Mouse (Mus musculus): ENCODE data around the gene Chka. TPM values are rescaled to one million over a fixed set of nuclear protein-coding genes. Genes with fewer than 3 reads are reported as not detected.
A peak's percentile ranks its signal among the peaks of the same experiment; 100 is the strongest.

Gene Chka
- polyA plus RNA-seq, 1 experiment = 214 TPM

DNA sequence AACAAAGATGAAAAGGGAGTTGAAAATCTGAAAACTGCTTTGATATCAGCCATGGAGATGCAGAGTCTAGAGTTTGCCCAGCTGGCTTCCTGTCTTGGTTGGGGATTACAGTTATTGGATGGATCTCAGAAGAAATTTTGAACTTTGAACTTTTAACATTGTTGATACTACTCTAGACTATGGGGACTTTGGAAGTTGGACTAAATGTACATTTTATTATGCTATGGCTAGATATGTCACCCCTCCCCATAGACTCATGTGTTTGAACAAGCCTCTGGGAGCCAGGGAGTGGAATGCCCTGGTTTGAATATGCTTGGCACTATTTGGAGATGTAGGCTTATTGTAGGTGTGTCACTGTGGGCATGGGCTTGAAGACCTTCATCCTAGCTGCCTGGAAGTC, 26.5 kb upstream of the Chka start:
- peak overlapping the region; percentile 87 for H3K27ac ChIP-seq (ENCODE audit: insufficient read depth, low read depth, low read length)
- no peaks in the 10 kb centered on the region for H3K27me3 ChIP-seq (ENCODE audit: control insufficient read depth, insufficient read depth, low read length)
- H3K4me1 ChIP-seq (ENCODE audit: control insufficient read depth, insufficient read depth, insufficient read length, low read length) = peaks cover 11% of the 10 kb centered on the region; the same call in 1 of the 2 replicates
- no peak overlapping the region for H3K4me3 ChIP-seq (ENCODE audit: low read depth, low read length)
- no peaks in the 10 kb centered on the region for H3K36me3 ChIP-seq (ENCODE audit: control insufficient read depth, insufficient read depth, low read length)
- TF ChIP-seq CTCF (IDR thresholded peaks at IDR 0.05; ENCODE audit: extremely low read depth, insufficient read length, insufficient replicate concordance, low read depth, low read length) (no peak), POLR2A (IDR thresholded peaks at IDR 0.05; ENCODE audit: low read depth, low read length) (no peak)

DNA sequence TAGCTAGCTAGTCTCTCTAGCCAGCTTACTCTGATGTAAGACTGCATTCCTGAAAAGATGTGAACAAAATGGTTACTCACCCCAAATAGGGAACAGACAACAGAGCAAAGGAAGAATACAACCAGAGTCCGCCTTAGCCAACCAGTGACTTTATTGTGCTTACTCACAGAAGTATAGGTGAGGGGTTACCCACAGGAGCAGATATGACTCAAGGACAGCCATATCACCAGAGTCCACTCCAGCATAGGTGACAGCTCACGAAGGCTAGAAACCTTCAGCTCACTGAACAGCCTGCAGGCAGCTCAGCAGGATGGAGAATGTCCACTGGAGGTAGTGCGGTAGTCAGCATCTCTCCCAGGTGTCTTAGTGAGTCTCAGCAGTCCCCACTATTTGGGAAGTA, 21.7 kb upstream of the Chka start:
- WGBS = 75% methylated on average over 3 of the region's 3 CpGs
- no peaks in the 10 kb centered on the region for H3K36me3 ChIP-seq (ENCODE audit: control insufficient read depth, insufficient read depth, low read length)
- peak overlapping the region; percentile 43 for H3K27ac ChIP-seq (ENCODE audit: insufficient read depth, low read depth, low read length)
- H3K4me3 ChIP-seq (ENCODE audit: low read depth, low read length) = no peak overlapping the region
- TF ChIP-seq POLR2A (IDR thresholded peaks at IDR 0.05; ENCODE audit: low read depth, low read length) (no peak), CTCF (IDR thresholded peaks at IDR 0.05; ENCODE audit: extremely low read depth, insufficient read length, insufficient replicate concordance, low read depth, low read length) (no peak)
- H3K4me1 ChIP-seq (ENCODE audit: control insufficient read depth, insufficient read depth, insufficient read length, low read length) = peaks cover 21% of the 10 kb centered on the region
- H3K27me3 ChIP-seq (ENCODE audit: control insufficient read depth, insufficient read depth, low read length) = no peaks in the 10 kb centered on the region

DNA sequence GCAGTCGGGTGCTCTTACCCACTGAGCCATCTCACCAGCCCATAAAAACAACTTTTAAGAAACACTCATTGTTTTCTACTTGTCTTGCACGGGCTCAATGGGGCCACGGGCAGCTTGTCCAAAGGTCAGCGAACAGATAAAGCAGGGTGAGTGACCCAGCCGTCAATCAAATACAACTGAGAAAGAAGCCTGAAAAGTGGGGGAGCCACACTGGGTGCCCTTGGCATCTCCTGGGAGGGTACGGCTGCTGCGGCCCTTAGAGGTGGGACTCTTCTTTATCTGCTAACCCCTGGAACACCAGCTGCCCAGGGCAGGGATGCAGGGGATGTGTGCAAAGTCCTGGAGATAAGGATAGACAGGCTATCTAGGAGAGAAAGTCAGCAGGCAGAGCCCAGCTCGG, 19.9 kb upstream of the Chka start:
- WGBS = 26% methylated on average over 8 of the region's 8 CpGs
- no peak for TF ChIP-seq POLR2A (IDR thresholded peaks at IDR 0.05; ENCODE audit: low read depth, low read length)
- TF ChIP-seq CTCF (IDR thresholded peaks at IDR 0.05; ENCODE audit: extremely low read depth, insufficient read length, insufficient replicate concordance, low read depth, low read length) = no peak
- Histone ChIP-seq H3K27ac (ENCODE audit: insufficient read depth, low read depth, low read length) (peak overlapping the region; percentile 23), H3K4me3 (ENCODE audit: low read depth, low read length) (no peak overlapping the region), H3K36me3 (ENCODE audit: control insufficient read depth, insufficient read depth, low read length) (no peaks in the 10 kb centered on the region), H3K4me1 (ENCODE audit: control insufficient read depth, insufficient read depth, insufficient read length, low read length) (peaks cover 23% of the 10 kb centered on the region), H3K27me3 (ENCODE audit: control insufficient read depth, insufficient read depth, low read length) (no peaks in the 10 kb centered on the region)

DNA sequence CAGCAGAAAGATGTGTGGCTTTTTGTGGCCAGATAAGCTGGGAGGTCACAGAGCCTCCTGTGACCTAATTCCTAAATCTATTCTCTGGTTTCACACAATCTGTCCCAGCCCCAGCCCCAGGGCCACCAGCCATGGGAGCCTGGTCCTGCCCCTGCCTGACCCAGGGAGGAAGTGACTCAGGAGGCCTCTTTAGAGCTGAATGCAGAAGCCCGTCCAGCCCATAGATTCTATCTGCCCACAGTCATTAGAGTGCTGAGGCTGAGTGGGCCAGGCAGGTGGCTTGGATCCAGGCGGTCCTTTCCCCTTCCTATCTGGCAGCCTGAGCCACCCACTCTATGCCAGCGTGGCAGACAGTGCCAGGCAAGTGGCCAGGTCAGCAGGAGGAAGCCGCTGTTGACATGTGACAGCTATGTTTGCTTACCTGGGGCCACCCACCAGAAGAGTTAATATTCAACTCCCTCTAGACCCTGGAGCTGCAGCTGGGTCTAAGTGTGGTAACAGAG, 18.7 kb upstream of the Chka start:
- no peak overlapping the region for H3K4me3 ChIP-seq (ENCODE audit: low read depth, low read length)
- peak overlapping the region; percentile 84 for H3K27ac ChIP-seq (ENCODE audit: insufficient read depth, low read depth, low read length)
- 10% methylated on average over 4 of the region's 4 CpGs for WGBS
- no peak for TF ChIP-seq CTCF (IDR thresholded peaks at IDR 0.05; ENCODE audit: extremely low read depth, insufficient read length, insufficient replicate concordance, low read depth, low read length)
- TF ChIP-seq POLR2A (IDR thresholded peaks at IDR 0.05; ENCODE audit: low read depth, low read length) = no peak
- H3K27me3 ChIP-seq (ENCODE audit: control insufficient read depth, insufficient read depth, low read length) = no peaks in the 10 kb centered on the region
- H3K36me3 ChIP-seq (ENCODE audit: control insufficient read depth, insufficient read depth, low read length) = no peaks in the 10 kb centered on the region
- peaks cover 23% of the 10 kb centered on the region for H3K4me1 ChIP-seq (ENCODE audit: control insufficient read depth, insufficient read depth, insufficient read length, low read length)

DNA sequence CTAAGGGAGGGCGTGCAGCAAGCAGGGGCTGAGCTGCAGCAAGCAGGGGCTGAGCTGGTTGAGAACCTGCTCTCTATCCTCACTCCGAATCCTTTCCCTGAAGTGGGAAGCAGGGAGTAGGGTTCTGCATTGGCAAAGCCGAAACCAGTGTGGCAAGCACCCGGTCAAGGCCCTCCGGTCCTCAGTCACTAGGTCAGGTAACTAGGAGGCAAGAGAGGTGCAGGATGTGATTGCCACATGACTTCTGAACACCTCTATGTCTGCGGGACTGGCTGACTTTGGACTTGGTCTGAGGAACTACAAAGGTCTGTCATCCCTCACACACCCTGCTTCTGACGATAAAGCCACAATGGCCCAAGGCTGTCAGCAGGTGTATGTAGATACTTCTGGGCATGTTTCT, 17.3 kb upstream of the Chka start:
- H3K36me3 ChIP-seq (ENCODE audit: control insufficient read depth, insufficient read depth, low read length) = no peaks in the 10 kb centered on the region
- peaks cover 23% of the 10 kb centered on the region for H3K4me1 ChIP-seq (ENCODE audit: control insufficient read depth, insufficient read depth, insufficient read length, low read length)
- 62% methylated on average over 7 of the region's 7 CpGs for WGBS
- peak overlapping the region; percentile 84; the same call in 1 of the 2 replicates for H3K27ac ChIP-seq (ENCODE audit: insufficient read depth, low read depth, low read length)
- TF ChIP-seq CTCF (IDR thresholded peaks at IDR 0.05; ENCODE audit: extremely low read depth, insufficient read length, insufficient replicate concordance, low read depth, low read length) (no peak), POLR2A (IDR thresholded peaks at IDR 0.05; ENCODE audit: low read depth, low read length) (no peak)
- H3K27me3 ChIP-seq (ENCODE audit: control insufficient read depth, insufficient read depth, low read length) = no peaks in the 10 kb centered on the region
- H3K4me3 ChIP-seq (ENCODE audit: low read depth, low read length) = no peak overlapping the region

DNA sequence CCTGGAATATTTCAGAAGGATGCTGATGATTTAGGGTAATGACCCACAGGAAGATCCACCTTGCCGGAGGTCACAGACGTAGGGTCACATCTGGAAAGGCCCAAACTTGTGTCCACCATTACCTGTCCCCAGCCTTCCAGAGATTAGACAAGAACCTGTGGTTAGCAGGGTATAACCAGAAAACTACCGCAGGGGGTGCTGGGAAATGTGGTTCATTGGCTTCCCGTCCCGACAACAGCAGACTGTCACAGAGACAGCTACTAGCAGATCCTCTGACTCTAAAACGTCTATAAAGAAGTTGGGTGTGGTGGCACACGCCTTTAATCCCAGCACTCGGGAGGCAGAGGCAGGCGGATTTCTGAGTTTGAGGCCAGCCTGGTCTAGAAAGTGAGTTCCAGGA, 14.8 kb upstream of the Chka start:
- Histone ChIP-seq H3K27me3 (ENCODE audit: control insufficient read depth, insufficient read depth, low read length) (no peaks in the 10 kb centered on the region), H3K27ac (ENCODE audit: insufficient read depth, low read depth, low read length) (no peak overlapping the region), H3K4me1 (ENCODE audit: control insufficient read depth, insufficient read depth, insufficient read length, low read length) (peaks cover 30% of the 10 kb centered on the region), H3K36me3 (ENCODE audit: control insufficient read depth, insufficient read depth, low read length) (no peaks in the 10 kb centered on the region), H3K4me3 (ENCODE audit: low read depth, low read length) (no peak overlapping the region)
- WGBS = 84% methylated on average over 9 of the region's 9 CpGs
- TF ChIP-seq POLR2A (IDR thresholded peaks at IDR 0.05; ENCODE audit: low read depth, low read length) (no peak), CTCF (IDR thresholded peaks at IDR 0.05; ENCODE audit: extremely low read depth, insufficient read length, insufficient replicate concordance, low read depth, low read length) (no peak)

GRCm38 (mm10) chr19:3838931-3839330, 12.6 kb upstream of the Chka start:
- peaks cover 27% of the 10 kb centered on the region; the same call in 1 of the 2 replicates for H3K4me1 ChIP-seq (ENCODE audit: control insufficient read depth, insufficient read depth, insufficient read length, low read length)
- WGBS = 84% methylated on average over 3 of the region's 3 CpGs
- H3K27me3 ChIP-seq (ENCODE audit: control insufficient read depth, insufficient read depth, low read length) = no peaks in the 10 kb centered on the region
- no peaks in the 10 kb centered on the region for H3K36me3 ChIP-seq (ENCODE audit: control insufficient read depth, insufficient read depth, low read length)
- no peak overlapping the region for H3K27ac ChIP-seq (ENCODE audit: insufficient read depth, low read depth, low read length)
- H3K4me3 ChIP-seq (ENCODE audit: low read depth, low read length) = no peak overlapping the region
- TF ChIP-seq CTCF (IDR thresholded peaks at IDR 0.05; ENCODE audit: extremely low read depth, insufficient read length, insufficient replicate concordance, low read depth, low read length) (no peak), POLR2A (IDR thresholded peaks at IDR 0.05; ENCODE audit: low read depth, low read length) (no peak)

All from small intestine, adult 2 months (tissue).